In the genomic region with DNA sequence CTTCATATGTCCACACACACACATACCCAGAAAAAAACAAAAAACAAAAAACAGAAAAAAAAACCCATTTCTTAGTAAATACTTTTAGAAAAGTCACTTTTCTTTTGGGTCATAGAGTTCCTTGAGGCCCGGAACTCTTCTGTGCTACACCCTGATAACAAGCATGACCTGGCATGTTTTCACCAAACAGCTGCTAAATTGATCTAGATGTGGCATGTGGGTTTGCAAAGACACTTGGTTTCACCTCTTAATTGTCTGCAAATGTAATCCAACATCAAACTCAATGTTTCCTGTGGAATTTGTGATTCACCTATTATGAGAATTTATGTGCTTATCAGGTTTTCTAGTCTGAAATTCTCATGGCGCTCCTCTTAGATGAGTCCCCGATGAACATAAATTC, we compare ENCODE assay signal across 23 mouse cellular contexts.
DNase-seq lines count a peak whose midpoint lies in the region; ATAC-seq lines count a peak whose summit lies in the region.
"Had no signal": no experiment of that assay in that cellular context is flagged by ENCODE, and none has a peak within 500 bp of the region (broad histone marks: within the 10 kb centered on the region; RNA-seq: fewer than 3 reads in every experiment).

No protein-coding gene starts in this region.

- peak; percentile 76 for ATAC-seq in megakaryocyte progenitor cell, adult 5-6 weeks (replicated peaks; ENCODE audit: poor library complexity)
- ATAC-seq: forebrain, embryonic 14.5 days; forebrain, embryonic 16.5 days had no signal

- H3K4me3 ChIP-seq in forebrain, embryonic 10.5 days, result no peak overlapping the region
- H3K4me3 ChIP-seq: embryonic facial prominence, embryonic 13.5 days; embryonic facial prominence, embryonic 15.5 days; erythroblast, embryonic 14.5 days; forebrain, embryonic 12.5 days had no signal

- no peaks in the 10 kb centered on the region for H3K4me1 ChIP-seq in forebrain, embryonic 10.5 days
- H3K4me1 ChIP-seq: embryonic facial prominence, embryonic 13.5 days; embryonic facial prominence, embryonic 15.5 days; forebrain, embryonic 12.5 days had no signal

- 93% methylated on average over 3 of the region's 3 CpGs for WGBS in forebrain, embryonic 10.5 days

- H3K9me3 ChIP-seq in forebrain, embryonic 10.5 days, result no peaks in the 10 kb centered on the region
- H3K9me3 ChIP-seq: embryonic facial prominence, embryonic 13.5 days; embryonic facial prominence, embryonic 15.5 days; forebrain, embryonic 12.5 days had no signal

- no peaks in the 10 kb centered on the region for H3K36me3 ChIP-seq in forebrain, embryonic 10.5 days (replicated peaks)
- H3K36me3 ChIP-seq: embryonic facial prominence, embryonic 13.5 days; embryonic facial prominence, embryonic 15.5 days; forebrain, embryonic 12.5 days had no signal

- H3K27me3 ChIP-seq in forebrain, embryonic 10.5 days (ENCODE audit: poor library complexity, severe bottlenecking), result no peaks in the 10 kb centered on the region
- H3K27me3 ChIP-seq: embryonic facial prominence, embryonic 13.5 days; embryonic facial prominence, embryonic 15.5 days; forebrain, embryonic 12.5 days had no signal

- H3K27ac ChIP-seq in forebrain, embryonic 10.5 days, result no peak overlapping the region
- H3K27ac ChIP-seq: embryonic facial prominence, embryonic 13.5 days; embryonic facial prominence, embryonic 15.5 days; forebrain, embryonic 12.5 days had no signal

- DNase-seq in heart, adult 11 months, result peak; percentile 85
- DNase-seq in heart, adult 8-10 months (ENCODE audit: low spot score), result no peak
- peak; percentile 52 for DNase-seq in 416B (ENCODE audit: low read depth)
- peak; percentile 20 for DNase-seq in MEL-GATA-1-ER (ENCODE audit: extremely low read depth, low read depth)
- DNase-seq in forebrain, embryonic 10.5 days (ENCODE audit: extremely low spot score, low spot score), result no peak
- no peak for DNase-seq in adrenal gland, adult 18-20 months (ENCODE audit: low spot score in 2 of 2)
- DNase-seq in ovary, postnatal 10 days (ENCODE audit: low spot score), result no peak
- DNase-seq: adrenal gland, adult 8-10 months; adrenal gland, postnatal 14 days; adrenal gland, postnatal 36 days; cerebellum, adult 11-12 months; cerebellum, adult 2 months; cerebellum, adult 9-10 months; cerebellum, postnatal 10 days; cerebellum, postnatal 25 days; embryo, embryonic 11 days had no signal

Comparison
In these comparisons a context has a peak if more than half of its experiments do, and no peak if none do; other contexts are left out.
1. DNase-seq: peak in heart, adult 11 months (single experiment), 416B (single experiment) and MEL-GATA-1-ER (single experiment); none in heart, adult 8-10 months (single experiment), forebrain, embryonic 10.5 days (single experiment), adrenal gland, adult 18-20 months (0 of 2) and ovary, postnatal 10 days (single experiment).